Mouse (Mus musculus): ENCODE data around the gene 1700067K01Rik. TPM values are rescaled to one million over a fixed set of nuclear protein-coding genes. Genes with fewer than 3 reads are reported as not detected.
"Not testable (repeated sequence)": the region's sequence is repeated elsewhere in the genome, so short reads cannot be mapped to it uniquely, and the experiment has no call there.

Gene 1700067K01Rik
- polyA plus RNA-seq, 1 experiment from 2014 or later: 2.0 TPM

- ATAC-seq (ENCODE audit: insufficient number of reproducible peaks, insufficient read depth, low FRiP score, low TSS enrichment): no peak; the same call in 1 of the 2 replicates
- Histone ChIP-seq H3K4me3 (peak overlapping the region; percentile 95), H3K36me3 (peaks cover 19% of the 10 kb centered on the region), H3K4me2 (replicated peaks) (peak overlapping the region; percentile 98), H3K9me3 (no peaks in the 10 kb centered on the region), H3K4me1 (peaks cover 32% of the 10 kb centered on the region), H3K9ac (peak overlapping the region; percentile 94), H3K27ac (peak overlapping the region; percentile 69), H3K27me3 (no peaks in the 10 kb centered on the region)
- 3% methylated on average over 37 of the region's 37 CpGs for WGBS
These were observed 27.9 kb upstream of the 1700067K01Rik start for GRCm38 (mm10) chr8:83973161-83974031.

- no peak overlapping the region for H3K27ac ChIP-seq
- H3K4me2 ChIP-seq (replicated peaks): peak overlapping the region; percentile 98
- no peak overlapping the region for H3K9ac ChIP-seq
- H3K36me3 ChIP-seq: peaks cover 9% of the 10 kb centered on the region
- H3K4me3 ChIP-seq: peak overlapping the region; percentile 95; the same call in 1 of the 2 replicates
- ATAC-seq (ENCODE audit: insufficient number of reproducible peaks, insufficient read depth, low FRiP score, low TSS enrichment): no peak
- no peaks in the 10 kb centered on the region for H3K27me3 ChIP-seq
- no peaks in the 10 kb centered on the region for H3K9me3 ChIP-seq
- H3K4me1 ChIP-seq: peaks cover 32% of the 10 kb centered on the region
- WGBS: 90% methylated on average over 4 of the region's 4 CpGs
These were observed 26.8 kb upstream of the 1700067K01Rik start for GRCm38 (mm10) chr8:83974521-83974920.

GRCm38 (mm10) chr8:83976101-83976630 lies 25.1 kb upstream of the 1700067K01Rik start:
- H3K9me3 ChIP-seq: no peaks in the 10 kb centered on the region
- no peak overlapping the region for H3K27ac ChIP-seq
- H3K36me3 ChIP-seq: peaks cover 11% of the 10 kb centered on the region
- H3K4me2 ChIP-seq (replicated peaks): no peak overlapping the region
- H3K9ac ChIP-seq: no peak overlapping the region
- H3K27me3 ChIP-seq: no peaks in the 10 kb centered on the region
- no peak overlapping the region for H3K4me3 ChIP-seq
- H3K4me1 ChIP-seq: peaks cover 32% of the 10 kb centered on the region
- no peak for ATAC-seq (ENCODE audit: insufficient number of reproducible peaks, insufficient read depth, low FRiP score, low TSS enrichment)
- 86% methylated on average over 4 of the region's 4 CpGs for WGBS

GRCm38 (mm10) chr8:83976779-83977350 lies 24.4 kb upstream of the 1700067K01Rik start:
- no peak for ATAC-seq (ENCODE audit: insufficient number of reproducible peaks, insufficient read depth, low FRiP score, low TSS enrichment)

GRCm38 (mm10) chr8:83977646-83978045 lies 23.7 kb upstream of the 1700067K01Rik start:
- Histone ChIP-seq H3K36me3 (peaks cover 25% of the 10 kb centered on the region), H3K27ac (0 out of 2 replicates have a peak overlapping the region, but pooled peaks have one; percentile 30), H3K4me2 (replicated peaks) (no peak overlapping the region), H3K9ac (no peak overlapping the region), H3K27me3 (no peaks in the 10 kb centered on the region), H3K4me1 (peaks cover 28% of the 10 kb centered on the region), H3K4me3 (no peak overlapping the region), H3K9me3 (no peaks in the 10 kb centered on the region)
- 49% methylated on average over 6 of the region's 6 CpGs for WGBS
- ATAC-seq (ENCODE audit: insufficient number of reproducible peaks, insufficient read depth, low FRiP score, low TSS enrichment): no peak

More at GRCm38 (mm10) chr8:83976779-83977350, 24.4 kb upstream of the 1700067K01Rik start:
- 77% methylated on average over 5 of the region's 5 CpGs for WGBS
- Histone ChIP-seq H3K4me2 (replicated peaks) (no peak overlapping the region), H3K36me3 (peaks cover 18% of the 10 kb centered on the region), H3K9ac (no peak overlapping the region), H3K4me1 (peaks cover 30% of the 10 kb centered on the region), H3K27me3 (no peaks in the 10 kb centered on the region), H3K9me3 (no peaks in the 10 kb centered on the region), H3K27ac (no peak overlapping the region), H3K4me3 (no peak overlapping the region)

GRCm38 (mm10) chr8:83978200-83978599 lies 23.1 kb upstream of the 1700067K01Rik start:
- Histone ChIP-seq H3K27ac (no peak overlapping the region), H3K4me3 (no peak overlapping the region), H3K4me1 (peaks cover 28% of the 10 kb centered on the region), H3K4me2 (replicated peaks) (no peak overlapping the region), H3K36me3 (peaks cover 31% of the 10 kb centered on the region), H3K27me3 (no peaks in the 10 kb centered on the region), H3K9me3 (no peaks in the 10 kb centered on the region), H3K9ac (no peak overlapping the region)
- 70% methylated on average over 9 of the region's 9 CpGs for WGBS
- ATAC-seq (ENCODE audit: insufficient number of reproducible peaks, insufficient read depth, low FRiP score, low TSS enrichment): no peak

GRCm38 (mm10) chr8:83980250-83980649 lies 21.1 kb upstream of the 1700067K01Rik start:
- Histone ChIP-seq H3K9ac (no peak overlapping the region), H3K27ac (no peak overlapping the region), H3K4me3 (no peak overlapping the region), H3K9me3 (no peaks in the 10 kb centered on the region), H3K27me3 (no peaks in the 10 kb centered on the region), H3K4me2 (replicated peaks) (no peak overlapping the region), H3K36me3 (peaks cover 49% of the 10 kb centered on the region), H3K4me1 (peaks cover 16% of the 10 kb centered on the region)
- 95% methylated on average over 1 of the region's 1 CpGs for WGBS
- no peak for ATAC-seq (ENCODE audit: insufficient number of reproducible peaks, insufficient read depth, low FRiP score, low TSS enrichment)

- no peak for ATAC-seq (ENCODE audit: insufficient number of reproducible peaks, insufficient read depth, low FRiP score, low TSS enrichment)
- H3K4me3 ChIP-seq: no peak overlapping the region
- H3K4me1 ChIP-seq: peaks cover 16% of the 10 kb centered on the region
- WGBS: 87% methylated on average over 8 of the region's 8 CpGs
- no peaks in the 10 kb centered on the region for H3K27me3 ChIP-seq
- H3K27ac ChIP-seq: no peak overlapping the region
- no peak overlapping the region for H3K9ac ChIP-seq
- no peak overlapping the region for H3K4me2 ChIP-seq (replicated peaks)
- peaks cover 53% of the 10 kb centered on the region for H3K36me3 ChIP-seq
- H3K9me3 ChIP-seq: no peaks in the 10 kb centered on the region
These were observed 20.5 kb upstream of the 1700067K01Rik start for GRCm38 (mm10) chr8:83980845-83981244.

GRCm38 (mm10) chr8:83981533-83981932 lies 19.8 kb upstream of the 1700067K01Rik start:
- no peaks in the 10 kb centered on the region for H3K9me3 ChIP-seq
- no peak overlapping the region for H3K4me3 ChIP-seq
- H3K4me1 ChIP-seq: peaks cover 16% of the 10 kb centered on the region
- H3K9ac ChIP-seq: no peak overlapping the region
- H3K4me2 ChIP-seq (replicated peaks): no peak overlapping the region
- H3K36me3 ChIP-seq: peaks cover 56% of the 10 kb centered on the region
- no peak overlapping the region for H3K27ac ChIP-seq
- 96% methylated on average over 7 of the region's 7 CpGs for WGBS
- no peaks in the 10 kb centered on the region for H3K27me3 ChIP-seq
- no peak for ATAC-seq (ENCODE audit: insufficient number of reproducible peaks, insufficient read depth, low FRiP score, low TSS enrichment)

- Histone ChIP-seq H3K27ac (no peak overlapping the region), H3K27me3 (no peaks in the 10 kb centered on the region), H3K4me2 (replicated peaks) (no peak overlapping the region), H3K36me3 (peaks cover 65% of the 10 kb centered on the region), H3K9ac (no peak overlapping the region), H3K4me3 (no peak overlapping the region), H3K9me3 (no peaks in the 10 kb centered on the region), H3K4me1 (peaks cover 6% of the 10 kb centered on the region; the same call in 1 of the 2 replicates)
- ATAC-seq (ENCODE audit: insufficient number of reproducible peaks, insufficient read depth, low FRiP score, low TSS enrichment): no peak
- WGBS: 82% methylated on average over 4 of the region's 4 CpGs
These were observed 18.9 kb upstream of the 1700067K01Rik start for GRCm38 (mm10) chr8:83982449-83982848.

- WGBS: 95% methylated on average over 2 of the region's 2 CpGs
- H3K27me3 ChIP-seq; H3K4me2 ChIP-seq (replicated peaks); H3K27ac ChIP-seq; H3K4me1 ChIP-seq; H3K4me3 ChIP-seq; ATAC-seq (ENCODE audit: insufficient number of reproducible peaks, insufficient read depth, low FRiP score, low TSS enrichment); H3K9me3 ChIP-seq: not testable (repeated sequence)
- Histone ChIP-seq H3K36me3 (peaks cover 73% of the 10 kb centered on the region), H3K9ac (0 out of 2 replicates have a peak overlapping the region, but pooled peaks have one; percentile 10)
These were observed 18.1 kb upstream of the 1700067K01Rik start for GRCm38 (mm10) chr8:83983222-83983621.
